Mouse (Mus musculus) T-helper 2 cell (primary cell): ENCODE measurements around the gene Asah2.
"Not testable (repeated sequence)": the region's sequence is repeated elsewhere in the genome, so short reads cannot be mapped to it uniquely, and the experiment has no call there.

Experiments
- in situ Hi-C: fragments of 300-600 bp; cut with MboI, MseI; formaldehyde crosslinking; loops from one replicate; pipeline ENCODE4 v1.15.1; 2025; ENCODE audit warnings: high pct_unique_total_duplicates

Gene Asah2

DNA sequence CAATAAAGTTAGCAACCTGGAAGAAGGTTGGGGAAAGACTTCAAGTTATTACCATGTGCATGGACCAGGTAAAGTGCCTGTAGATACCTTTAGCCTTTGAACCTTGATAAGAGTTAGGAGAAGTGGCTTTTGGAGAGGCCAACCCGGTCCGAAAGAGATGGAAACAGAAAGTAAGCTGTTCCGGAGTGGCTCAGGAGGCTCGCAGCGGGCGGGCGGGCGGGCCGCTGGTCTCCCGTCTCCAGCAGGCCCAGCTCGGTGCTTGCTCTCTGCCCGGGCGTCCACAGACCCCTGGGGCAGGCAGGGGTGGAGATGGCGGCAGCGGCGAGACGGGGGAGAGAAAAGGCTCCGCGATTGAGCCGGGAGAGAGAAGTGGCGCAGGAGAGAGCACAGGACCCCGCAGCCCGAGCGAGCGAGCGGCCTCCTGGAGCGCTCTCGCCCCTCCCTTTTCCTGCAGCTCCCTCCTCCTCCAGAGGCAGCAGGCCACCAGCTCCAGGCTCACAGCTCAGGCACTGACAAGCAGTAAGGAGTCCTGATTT is at the start of gene Asah2:
Gene Asah2 (minus strand): TSS at position 441 of the 536 bp plus-strand sequence.
- in situ Hi-C loops: loop anchor here (10.0 kb wide), 1 partner anchor 347 kb away; no protein-coding TSS in a partner anchor

DNA sequence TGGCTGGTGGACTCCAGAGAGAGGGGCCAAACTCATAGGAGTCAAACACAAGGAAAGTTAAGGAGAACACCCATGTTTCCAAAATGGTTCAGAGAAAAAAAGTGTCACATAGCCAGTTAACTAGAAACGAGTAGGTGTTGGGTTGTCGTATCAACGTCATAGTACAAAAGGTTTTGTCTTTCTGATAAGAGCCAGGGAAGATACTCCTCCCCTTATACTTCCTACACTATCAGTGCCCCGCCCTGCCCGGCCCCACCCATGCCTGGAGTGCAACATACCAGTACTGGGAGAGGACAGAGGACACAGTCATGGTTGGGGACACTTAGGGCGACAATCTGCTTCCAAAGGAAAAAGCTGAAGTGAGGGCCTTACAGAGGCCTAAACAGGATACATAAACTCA is 49.0 kb upstream of the Asah2 start:
- in situ Hi-C loops: loop anchor here (5.0 kb wide), 1 partner anchor 60 kb away; no protein-coding TSS in a partner anchor

DNA sequence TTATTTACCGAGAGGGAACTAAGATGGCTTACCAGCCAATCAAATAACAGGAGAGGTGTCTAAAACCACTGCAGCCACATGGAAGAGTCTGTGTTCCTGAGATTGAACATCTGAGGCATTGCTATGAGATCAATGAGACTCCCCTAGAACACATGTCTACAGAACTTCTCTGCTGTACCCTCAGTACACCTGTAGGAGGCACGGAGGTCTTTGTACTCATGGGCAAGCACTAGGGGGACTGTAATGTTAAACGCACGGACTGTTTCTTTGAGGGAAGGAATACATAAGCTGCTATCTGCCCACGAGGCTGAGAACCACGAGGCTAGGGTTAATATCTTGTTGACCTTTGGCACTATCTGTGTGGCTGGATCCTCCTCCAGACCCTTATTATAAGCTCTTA is 44.5 kb upstream of the Asah2 start:
- in situ Hi-C loops: no loop called here

DNA sequence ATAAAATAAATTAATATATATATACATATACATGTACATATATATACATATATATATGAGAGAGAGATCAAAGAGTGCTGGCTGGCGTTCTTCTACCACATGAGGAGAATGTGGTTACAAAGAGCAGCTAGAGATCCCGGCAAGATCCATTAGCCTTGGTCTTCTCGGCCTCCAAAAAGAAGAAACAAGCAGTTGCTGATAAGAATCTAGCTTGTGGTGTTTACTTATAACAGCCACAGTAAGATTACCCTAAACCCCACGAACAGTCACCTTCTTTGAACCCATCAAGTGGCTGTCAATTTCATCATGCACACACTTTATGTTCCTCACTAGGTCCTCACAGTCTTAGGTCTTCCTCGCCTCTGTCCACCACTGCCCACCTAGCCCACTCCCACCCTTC is 40.7 kb upstream of the Asah2 start:
- in situ Hi-C loops: no loop called here

DNA sequence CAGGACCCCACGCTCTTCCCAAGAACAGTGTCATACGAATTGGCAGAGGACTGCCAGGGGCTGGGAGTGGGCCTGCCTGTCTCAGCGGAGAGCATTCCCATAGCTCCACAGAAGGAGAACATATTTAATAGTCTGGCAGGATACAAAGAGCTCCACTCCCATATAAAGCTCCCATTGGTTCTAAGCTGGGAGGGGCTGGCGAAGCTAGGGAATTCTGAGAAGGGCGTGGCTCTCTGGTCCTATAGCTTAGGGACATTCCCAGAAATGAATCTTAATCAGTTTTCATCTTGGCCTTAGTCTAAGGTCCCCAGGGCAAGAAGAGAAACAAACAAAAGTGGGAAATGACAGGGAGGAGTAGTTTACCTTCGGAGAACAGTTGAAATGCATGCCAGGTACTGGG is 34.4 kb upstream of the Asah2 start:
- in situ Hi-C loops: no loop called here

DNA sequence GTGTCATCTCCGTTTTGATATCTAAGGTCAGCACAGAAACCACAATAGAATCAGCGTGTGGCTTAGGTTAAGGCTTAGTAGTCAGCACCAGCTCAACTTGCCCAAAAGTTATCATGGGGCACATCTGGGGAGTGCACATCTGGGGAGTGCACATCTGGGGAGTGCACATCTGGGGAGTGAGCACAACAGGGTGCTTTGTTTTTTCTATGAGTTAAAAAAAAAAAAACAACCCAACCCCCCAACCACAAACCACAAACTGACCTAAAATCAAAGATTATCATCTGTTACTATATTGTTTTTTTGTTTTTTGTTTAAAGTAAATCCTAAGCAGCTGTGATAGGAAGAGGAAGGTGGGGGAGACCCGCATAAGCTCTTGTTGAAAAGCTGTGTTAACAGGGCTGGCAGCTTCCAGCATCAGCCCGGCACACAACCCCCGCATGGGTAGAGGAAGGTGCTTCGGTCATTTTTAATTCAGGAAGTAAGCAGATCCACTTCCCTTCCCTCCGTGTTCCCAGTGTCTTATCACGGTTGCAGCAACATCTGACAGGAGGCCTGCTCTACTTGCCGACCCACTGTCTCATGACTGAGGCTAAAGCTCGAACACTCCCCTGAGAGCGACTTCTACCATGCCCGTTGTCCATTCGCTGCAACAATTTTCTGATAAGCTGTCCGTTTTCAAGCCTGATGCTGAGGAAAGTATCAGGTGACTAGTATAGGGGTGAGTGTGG is 30.5 kb upstream of the Asah2 start:
- in situ Hi-C loops: no loop called here

DNA sequence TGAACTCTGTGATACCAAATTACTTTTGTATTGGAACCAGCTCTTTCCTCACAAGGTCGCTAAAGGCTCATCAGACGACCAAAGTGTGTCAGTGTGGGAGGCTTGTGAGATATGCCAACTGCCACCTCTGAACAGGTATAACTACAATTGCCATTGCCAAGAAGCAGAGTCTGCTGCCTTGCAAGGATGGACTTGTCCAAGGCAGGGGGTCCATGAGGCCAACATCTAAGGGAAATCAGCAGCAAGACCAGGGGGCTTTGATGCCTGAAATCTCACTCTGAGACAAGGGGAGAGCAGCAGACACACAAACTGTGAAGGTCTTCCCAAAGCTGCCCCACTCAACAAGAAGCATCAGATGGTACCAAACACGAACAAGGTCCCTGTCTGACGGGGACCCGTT is 29.9 kb upstream of the Asah2 start:
- in situ Hi-C loops: no loop called here

DNA sequence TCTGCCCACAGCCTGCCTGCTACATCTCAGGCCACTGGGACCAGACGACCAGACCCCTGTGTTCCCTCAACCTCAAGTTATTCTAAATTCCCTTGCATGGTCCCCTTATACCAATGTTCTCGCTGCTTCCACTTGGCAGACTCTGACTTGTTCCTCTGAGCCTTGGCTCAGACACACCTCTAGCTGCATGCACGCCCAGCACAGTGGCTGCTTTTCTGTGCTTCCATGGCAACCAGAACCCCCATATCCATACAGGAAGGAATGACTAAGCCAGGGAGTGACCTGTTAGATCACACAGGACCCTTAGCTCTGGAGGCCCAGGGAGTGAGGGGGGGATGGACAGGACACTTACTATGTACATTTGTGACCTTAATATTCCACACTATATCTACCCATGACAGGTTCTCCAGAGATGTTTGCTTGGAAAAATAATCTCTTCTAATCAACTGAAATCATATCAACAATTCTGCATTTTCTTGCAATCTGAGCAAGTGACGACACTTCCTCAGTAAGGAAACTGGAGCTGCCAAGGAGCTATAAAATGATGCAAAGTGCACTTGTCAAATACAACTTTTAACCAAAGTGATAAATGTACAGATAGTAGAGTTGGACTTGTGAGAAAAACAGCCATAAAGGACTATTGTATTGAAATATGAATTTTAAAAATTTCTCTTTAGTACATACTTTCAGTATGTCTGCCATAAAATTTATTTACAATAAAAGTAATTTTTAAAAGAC is 29.0 kb upstream of the Asah2 start:
- in situ Hi-C loops: no loop called here

DNA sequence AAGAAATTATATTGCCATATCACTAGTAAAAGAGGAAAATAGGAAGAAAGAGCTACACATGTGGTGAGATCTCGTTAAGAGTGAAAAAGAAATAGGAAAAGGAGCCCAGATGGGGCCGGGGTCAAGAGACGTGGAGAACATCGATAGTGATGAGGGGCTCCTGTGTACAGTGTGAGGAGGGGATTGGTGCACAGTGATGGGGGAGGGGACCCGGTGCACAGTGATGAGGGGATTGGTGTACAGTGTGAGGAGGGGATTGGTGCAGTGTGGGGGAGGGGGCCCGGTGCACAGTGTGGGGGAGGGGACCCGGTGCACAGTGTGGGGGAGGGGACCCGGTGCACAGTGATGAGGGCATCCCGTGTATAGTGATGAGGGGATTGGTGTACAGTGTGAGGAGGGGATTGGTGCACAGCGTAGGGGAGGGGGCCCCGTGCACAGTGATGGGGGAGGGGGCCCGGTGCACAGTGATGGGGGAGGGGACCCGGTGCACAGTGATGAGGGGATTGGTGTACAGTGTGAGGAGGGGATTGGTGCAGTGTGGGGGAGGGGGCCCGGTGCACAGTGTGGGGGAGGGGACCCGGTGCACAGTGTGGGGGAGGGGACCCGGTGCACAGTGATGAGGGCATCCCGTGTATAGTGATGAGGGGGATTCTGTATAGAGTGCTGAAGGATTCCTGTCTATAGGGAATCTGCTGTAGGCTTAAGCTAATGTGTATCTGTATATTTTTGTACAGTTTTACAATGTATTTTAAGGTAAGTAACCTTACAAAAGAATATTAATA is 23.9 kb upstream of the Asah2 start:
- in situ Hi-C loops: not testable (repeated sequence)

DNA sequence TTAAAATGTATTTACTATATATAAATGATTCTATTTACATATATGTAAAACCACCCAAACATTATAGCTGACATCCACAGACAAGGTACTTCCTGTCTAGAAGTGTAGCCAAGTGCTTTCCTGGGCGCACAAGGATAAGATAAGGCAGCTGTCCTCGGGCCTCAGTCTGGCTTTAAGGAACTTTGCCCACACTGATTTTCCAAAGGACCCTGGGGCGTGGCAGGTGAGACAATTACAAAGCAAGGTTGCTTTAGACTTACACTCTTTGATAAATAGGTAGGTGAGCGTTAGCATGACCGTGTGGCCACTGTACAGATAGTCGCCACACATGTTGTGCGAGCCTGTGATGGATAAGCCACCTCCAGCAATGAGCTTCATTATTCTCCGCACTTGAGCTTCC is 21.3 kb upstream of the Asah2 start:
- in situ Hi-C loops: no loop called here

DNA sequence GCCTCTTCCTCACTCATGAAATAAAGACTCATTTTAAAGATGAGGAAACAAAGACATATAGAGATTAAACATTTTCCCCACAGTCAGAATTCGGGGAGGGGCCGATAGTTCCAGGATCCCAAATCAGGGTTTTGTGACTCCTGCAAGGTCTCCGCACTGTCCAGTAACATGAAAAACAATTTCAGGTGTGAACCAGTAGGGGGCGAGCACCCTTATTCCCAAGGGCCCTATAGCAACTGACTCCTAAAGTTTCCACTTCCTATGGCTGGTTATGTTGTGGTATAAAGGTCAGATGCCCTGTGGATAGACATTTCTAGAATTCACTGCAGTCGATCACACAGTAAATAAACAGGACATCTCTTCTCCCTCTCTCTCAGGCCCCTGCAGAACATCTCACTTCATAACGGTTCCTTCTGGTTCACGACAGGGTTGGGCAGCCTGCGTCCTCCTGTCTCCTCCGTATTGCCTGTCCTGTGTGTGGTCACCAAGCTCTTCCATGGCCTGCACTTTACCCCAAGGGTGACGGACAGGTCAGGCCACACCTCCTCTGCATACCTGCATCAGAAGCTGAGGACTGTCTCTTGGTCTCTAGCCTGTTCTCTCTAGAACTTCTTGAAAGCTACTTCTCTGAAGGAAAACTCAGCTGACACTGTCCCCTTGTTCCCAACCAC is 19.3 kb upstream of the Asah2 start:
- in situ Hi-C loops: no loop called here

DNA sequence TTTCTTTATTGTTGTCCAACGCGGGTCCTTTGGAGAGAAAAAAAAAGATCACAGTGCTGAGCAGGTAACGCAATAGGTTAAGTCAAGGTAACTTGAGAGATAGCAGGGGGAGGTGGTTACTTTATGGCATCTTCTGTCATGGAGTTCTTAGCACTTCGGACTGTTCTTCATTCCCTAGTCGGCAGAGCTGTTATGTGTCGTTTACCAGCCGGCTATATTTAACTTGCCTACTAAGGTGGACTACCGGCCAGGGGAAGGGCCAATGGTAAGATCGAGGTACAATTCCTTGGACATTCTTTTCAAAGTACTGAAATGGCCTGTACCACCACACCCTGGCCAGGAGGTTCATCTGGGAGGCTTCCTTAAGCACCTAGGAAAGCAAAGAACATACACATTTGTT is 16.1 kb upstream of the Asah2 start:
- in situ Hi-C loops: no loop called here

DNA sequence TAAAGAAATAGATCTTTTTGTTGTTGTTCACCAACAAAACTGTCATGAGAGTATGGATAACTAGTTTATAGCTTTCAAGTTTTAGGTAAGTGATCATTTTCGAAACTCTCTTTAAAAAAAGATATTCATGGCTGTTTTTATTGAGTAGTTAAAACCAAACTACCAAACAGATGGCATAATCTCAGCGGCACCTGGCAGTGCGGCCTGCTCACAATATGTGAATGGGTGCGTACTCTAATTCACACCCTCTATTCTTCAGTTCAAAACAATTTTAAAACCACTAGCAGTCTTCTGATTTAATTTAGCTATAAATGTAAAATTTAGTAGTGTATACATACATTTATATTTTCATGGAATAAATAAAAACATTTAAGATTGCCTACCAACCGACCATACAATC is 15.2 kb upstream of the Asah2 start:
- in situ Hi-C loops: no loop called here

DNA sequence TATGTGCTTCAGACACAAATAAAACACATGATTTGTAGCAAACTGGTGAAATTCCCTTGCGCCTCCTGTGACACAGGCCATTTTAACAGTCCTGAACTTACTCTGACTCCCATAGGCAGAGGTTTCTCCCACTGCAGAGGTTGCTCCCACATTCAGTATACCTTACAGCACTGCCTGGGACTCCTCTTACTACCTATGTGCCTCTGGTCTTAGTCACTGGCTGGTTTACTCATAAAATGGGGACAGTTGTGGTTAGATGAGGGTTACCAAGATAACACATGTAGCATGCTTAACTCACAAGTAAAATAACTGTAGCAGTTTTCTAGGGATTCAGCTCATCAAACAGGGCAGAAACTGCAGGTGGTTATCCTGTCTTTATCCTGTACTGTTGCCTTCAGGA is 12.8 kb upstream of the Asah2 start:
- in situ Hi-C loops: no loop called here

DNA sequence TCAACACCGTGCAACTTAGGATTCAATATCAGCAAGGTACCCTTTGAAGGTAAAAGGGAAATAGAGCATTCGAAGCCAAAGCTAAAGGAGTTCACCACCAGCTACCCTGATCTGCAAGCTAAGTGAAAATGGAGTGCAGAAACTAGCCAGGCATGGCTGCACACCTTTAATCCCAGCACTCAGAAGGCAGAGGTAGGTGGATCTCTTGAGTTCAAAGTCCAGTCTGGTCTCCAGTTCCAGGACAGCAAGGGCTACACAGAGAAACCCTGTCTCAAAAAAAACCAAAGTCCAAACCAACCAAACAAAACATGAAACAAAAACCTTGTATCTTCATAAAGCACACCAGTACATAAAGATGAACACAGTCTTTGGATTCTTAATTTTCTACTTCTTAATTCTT is 11.7 kb upstream of the Asah2 start:
- in situ Hi-C loops: no loop called here

DNA sequence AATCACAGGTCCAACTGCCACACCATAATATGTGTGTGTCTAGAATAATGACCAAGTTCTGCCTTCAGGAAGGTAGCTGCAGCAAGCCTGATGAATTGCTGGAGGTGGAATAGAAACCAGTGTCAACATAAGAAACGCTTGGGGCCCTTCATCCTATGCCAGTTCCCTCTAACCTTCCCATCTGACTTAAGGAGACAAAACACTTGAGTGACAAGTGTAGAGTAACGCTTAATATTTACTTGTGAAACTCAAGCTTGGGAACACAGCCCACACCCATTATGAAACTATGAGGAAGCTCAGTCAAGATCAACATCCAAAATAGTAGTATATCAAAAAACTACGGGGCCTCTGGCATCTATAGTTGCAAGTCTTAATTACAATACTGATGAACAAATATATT is 10.5 kb upstream of the Asah2 start:
- in situ Hi-C loops: no loop called here

DNA sequence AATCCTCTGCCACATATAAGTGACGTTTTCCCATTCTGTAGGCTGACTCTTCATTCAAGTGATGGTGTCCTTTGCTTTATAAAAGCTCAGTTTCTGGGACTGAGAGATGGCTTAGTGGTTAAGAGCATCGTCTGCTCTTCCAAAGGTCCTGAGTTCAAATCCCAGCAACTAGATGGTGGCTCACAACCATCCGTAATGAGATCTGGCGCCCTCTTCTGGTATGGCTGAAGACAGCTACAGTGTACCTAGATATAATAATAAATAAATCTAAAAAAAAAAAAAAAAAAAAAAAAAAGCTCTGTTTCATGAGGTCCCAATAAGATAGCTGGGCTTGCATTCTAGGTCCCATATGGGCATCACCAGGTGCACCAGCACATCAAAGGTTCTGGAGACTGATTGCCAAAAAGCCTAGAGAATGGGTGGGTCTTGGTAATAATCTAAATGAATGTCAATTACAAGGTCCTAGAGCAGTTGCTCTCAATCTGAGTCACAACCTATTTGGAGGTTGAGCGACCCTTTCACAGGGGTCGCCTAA is 9.5 kb upstream of the Asah2 start:
- in situ Hi-C loops: no loop called here

DNA sequence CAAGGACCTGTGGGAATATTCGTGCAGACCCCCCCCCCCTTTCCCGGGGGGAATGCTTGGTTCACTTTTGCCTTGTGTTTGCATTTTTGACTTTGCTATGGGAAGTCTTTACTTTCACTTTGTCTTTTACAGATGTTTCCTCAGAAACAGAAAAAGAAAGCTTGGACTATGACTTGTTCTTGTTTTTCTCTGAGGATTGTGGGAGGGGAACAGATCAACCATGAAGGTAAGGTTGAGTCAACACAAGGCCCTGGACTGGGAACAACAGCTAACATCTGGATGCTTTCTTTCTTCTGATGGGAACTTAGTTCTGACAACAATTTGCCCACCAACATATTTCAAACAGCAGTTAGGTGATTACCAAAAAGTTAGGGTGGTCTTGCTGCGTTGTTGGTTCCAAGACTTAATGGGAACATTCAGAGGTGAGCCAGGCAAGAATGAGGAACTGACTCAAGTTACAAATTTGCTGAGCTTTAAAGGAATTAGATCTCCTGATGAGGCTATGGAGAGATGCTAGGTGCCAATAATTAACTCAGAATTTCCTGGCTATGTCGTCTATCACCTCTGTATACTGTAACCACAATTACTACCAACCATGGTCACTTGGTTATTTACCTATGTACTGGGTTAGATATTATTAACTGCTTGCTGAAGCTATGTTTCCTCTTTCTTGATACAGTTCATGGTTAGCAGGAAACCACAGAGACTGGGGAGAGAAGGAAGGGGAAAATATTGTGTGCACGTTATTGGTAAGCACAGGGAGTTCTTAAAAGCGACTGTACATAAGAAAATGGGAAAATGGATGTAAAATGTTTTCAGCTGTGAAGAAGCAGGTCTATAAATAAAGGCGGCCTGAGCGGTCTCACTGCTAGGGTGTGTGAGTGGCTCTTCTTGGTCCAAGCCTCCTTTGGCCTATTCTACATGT is 4.1 kb upstream of the Asah2 start:
- in situ Hi-C loops: loop anchor here (5.0 kb wide), 1 partner anchor 270 kb away; no protein-coding TSS in a partner anchor

DNA sequence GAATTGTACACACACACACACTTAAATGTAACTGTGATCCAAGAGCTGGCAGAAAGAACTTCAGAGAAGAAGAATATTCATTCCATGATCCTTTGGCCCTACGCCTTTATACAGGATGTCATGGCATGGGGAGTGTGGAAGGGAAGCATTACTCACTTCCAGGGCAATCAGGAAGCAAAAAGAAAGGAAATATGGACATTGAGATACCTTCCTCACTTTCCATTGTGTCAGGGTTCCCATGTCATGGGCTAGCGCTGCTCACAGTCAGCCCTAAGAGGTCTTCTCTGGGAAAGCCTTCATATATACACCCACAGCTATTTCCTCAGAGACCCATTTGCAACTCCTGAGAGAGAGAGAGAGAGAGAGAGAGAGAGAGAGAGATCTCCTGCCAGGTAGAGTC is 1.3 kb downstream of the Asah2 start:
- in situ Hi-C loops: loop anchor here (10.0 kb wide), 1 partner anchor 348 kb away; no protein-coding TSS in a partner anchor

DNA sequence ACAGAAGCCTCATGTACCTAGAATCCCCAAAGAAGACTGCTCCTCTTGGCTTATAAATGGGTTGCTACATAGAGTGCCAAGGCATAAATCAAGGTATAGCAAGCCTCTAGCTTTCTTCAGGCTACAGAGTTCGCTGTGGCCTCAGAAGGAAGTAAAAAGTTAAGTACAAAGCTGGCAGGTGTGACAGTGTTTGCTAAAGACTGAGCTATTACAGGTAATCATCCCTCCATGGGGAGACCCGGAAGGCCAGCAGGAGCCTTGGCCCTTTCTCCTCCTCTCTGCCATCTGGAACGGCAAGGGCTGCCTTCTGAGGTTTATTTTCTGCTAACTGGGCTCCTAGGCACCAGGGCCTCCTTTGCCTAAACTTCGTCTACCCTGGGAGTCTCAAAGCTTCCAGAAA is 3.8 kb downstream of the Asah2 start:
- in situ Hi-C loops: loop anchor here (10.0 kb wide), 1 partner anchor 351 kb away; no protein-coding TSS in a partner anchor
